Mouse (Mus musculus) kidney, postnatal 0 days (tissue): Measurements from ENCODE around the gene Dennd4b. TPM values are rescaled to one million over a fixed set of nuclear protein-coding genes. Genes with fewer than 3 reads are reported as not detected.

ENCODE experiments used
- ATAC-seq: fragments of 200-750 bp; cut with Nextera tagmentation; replicated peaks from 2 replicates; pipeline ENCODE4 v1.8.0; 2017; ENCODE audit warnings: low read depth, moderate number of reproducible peaks, moderate TSS enrichment, moderate library complexity; ENCODE audit not compliant: low FRiP score
- DNase-seq: peaks from one replicate; pipeline ENCODE4 v3.0.0-alpha.2; 2016; ENCODE audit warnings: low spot score
- H3K27ac ChIP-seq: fragments of 300-500 bp; sonication (generic); 2 replicates; pipeline ENCODE4 v1.5.1; 2014; ENCODE audit warnings: mild to moderate bottlenecking
- H3K27me3 ChIP-seq: fragments of 300-500 bp; sonication (generic); 2 replicates; pipeline ENCODE4 v1.6.1; 2014; ENCODE audit warnings: low read length, mixed read lengths; ENCODE audit not compliant: insufficient read depth
- H3K36me3 ChIP-seq: fragments of 300-500 bp; sonication (generic); 2 replicates; pipeline ENCODE4 v1.6.1; 2014; ENCODE audit warnings: low read length, mixed read lengths; ENCODE audit not compliant: insufficient read depth
- H3K4me1 ChIP-seq: fragments of 300-500 bp; sonication (generic); replicated peaks from 2 replicates; pipeline ENCODE4 v1.6.1; 2014; ENCODE audit warnings: antibody characterized with exemption, low read length, mixed read lengths; ENCODE audit not compliant: insufficient read depth
- H3K4me2 ChIP-seq: fragments of 300-500 bp; sonication (generic); 2 replicates; pipeline ENCODE4 v1.6.1; 2014; ENCODE audit warnings: mild to moderate bottlenecking, low read length, moderate library complexity, mixed read lengths
- H3K4me3 ChIP-seq: fragments of 300-500 bp; sonication (generic); replicated peaks from 2 replicates; pipeline ENCODE4 v1.5.1; 2014; ENCODE audit warnings: low read depth, low read length
- H3K9ac ChIP-seq: fragments of 300-500 bp; sonication (generic); 2 replicates; pipeline ENCODE4 v1.6.1; 2014; ENCODE audit warnings: low read depth, low read length
- H3K9me3 ChIP-seq: fragments of 300-500 bp; sonication (generic); replicated peaks from 2 replicates; pipeline ENCODE4 v1.6.1; 2016; ENCODE audit warnings: low read length, inconsistent platforms, mixed read lengths
- CTCF ChIP-seq: IDR thresholded peaks from 2 replicates; pipeline ENCODE4 v1.5.1; 2016; ENCODE audit warnings: antibody characterized with exemption, low read depth, mild to moderate bottlenecking, moderate library complexity
- WGBS: fragments of 180-500 bp; shearing (Covaris S2); extraction: QIAGEN DNeasy Blood & Tissue Kit; methylation state at CpG from one replicate; pipeline ENCODE4 v1.1.7; 2014; 5-methylcytosine and 5-hydroxymethylcytosine counted together
- microRNA-seq: library from miRNA; unstranded; fragments of <30 nt; microRNA quantifications from one replicate; pipeline ENCODE4, GENCODE M21; 2016
- polyA plus RNA-seq: library from polyadenylated mRNA; unstranded; fragments of >200 nt; fragmentation: Nextera tagmentation; extraction: Ambion mirVana; gene quantifications from 2 replicates; pipeline ENCODE4 v1.2.1, GENCODE M21; 2015

Dennd4b gene
- polyA plus RNA-seq, 1 experiment from 2014 or later, result 2.2 TPM

DNA sequence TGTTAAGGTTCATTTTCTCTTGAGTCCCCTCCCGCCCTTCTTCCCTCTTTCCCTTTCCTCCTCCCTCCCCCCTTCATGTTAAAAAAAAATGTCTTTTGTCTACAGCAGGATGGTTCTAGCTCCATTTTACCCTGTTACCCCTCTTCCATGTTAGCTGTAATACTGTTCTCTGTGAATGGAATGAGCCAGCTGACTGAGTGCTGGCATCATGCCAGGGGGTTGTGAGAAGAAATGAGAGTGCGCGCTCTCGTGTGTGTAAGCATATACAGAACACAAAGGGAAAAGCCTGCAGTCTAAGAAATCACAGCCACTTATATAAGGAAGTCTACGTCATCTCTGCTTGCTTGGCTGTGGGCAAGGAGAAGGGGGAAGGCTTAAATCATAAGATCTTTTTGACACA lies 58.1 kb downstream of the Dennd4b start:
- no peak for TF ChIP-seq CTCF
- no peaks in the 10 kb centered on the region for H3K27me3 ChIP-seq
- peaks cover 6% of the 10 kb centered on the region; the same call in 1 of the 2 replicates for H3K4me1 ChIP-seq
- H3K27ac ChIP-seq, result 0 out of 2 replicates have a peak overlapping the region, but pooled peaks have one; percentile 25
- no peaks in the 10 kb centered on the region for H3K9me3 ChIP-seq
- DNase-seq, result peak; percentile 92
- 25% methylated on average over 5 of the region's 5 CpGs for WGBS
- H3K9ac ChIP-seq, result no peak overlapping the region
- no peak; the same call in 1 of the 2 replicates for ATAC-seq
- H3K36me3 ChIP-seq, result no peaks in the 10 kb centered on the region
- no peak overlapping the region for H3K4me3 ChIP-seq
- peak overlapping the region; percentile 41 for H3K4me2 ChIP-seq

Small RNA genes lying within 50 kb of the gene (microRNA-seq; reads per million reads assigned to microRNA genes)
- gene Mir7012, result not detected

Other genes with a start within 250 kb of the Dennd4b start
- gene 4933434E20Rik, start 213.5 kb upstream of the Dennd4b start, polyA plus RNA-seq, result 166 and 177 TPM in 2 replicates
- gene Ubap2l, start 212.6 kb upstream of the Dennd4b start, polyA plus RNA-seq, result 150 TPM in 2 replicates
- 352 and 403 TPM in 2 replicates for gene Tpm3, start 192.5 kb upstream of the Dennd4b start, polyA plus RNA-seq
- 0.08 and 0.12 TPM in 2 replicates for gene Nup210l, start 161.1 kb upstream of the Dennd4b start, polyA plus RNA-seq
- 1,751 and 2,362 TPM in 2 replicates for gene Rps27, start 51.5 kb upstream of the Dennd4b start, polyA plus RNA-seq
- 34.0 and 36.7 TPM in 2 replicates for gene Rab13, start 51.5 kb upstream of the Dennd4b start, polyA plus RNA-seq
- 153 and 160 TPM in 2 replicates for gene Jtb, start 33.6 kb upstream of the Dennd4b start, polyA plus RNA-seq
- 4.0 and 5.1 TPM in 2 replicates for gene Creb3l4, start 21.7 kb upstream of the Dennd4b start, polyA plus RNA-seq
- 130 TPM in 2 replicates for gene Slc39a1, start 17.0 kb upstream of the Dennd4b start, polyA plus RNA-seq
- 20.7 and 23.7 TPM in 2 replicates for gene Crtc2, start 11.0 kb upstream of the Dennd4b start, polyA plus RNA-seq
- 8.1 and 8.9 TPM in 2 replicates for gene Gatad2b, start 28.0 kb downstream of the Dennd4b start, polyA plus RNA-seq
- 15.1 and 16.1 TPM in 2 replicates for gene Slc27a3, start 124.8 kb downstream of the Dennd4b start, polyA plus RNA-seq
- gene Ints3, start 168.4 kb downstream of the Dennd4b start, polyA plus RNA-seq, result 17.0 and 17.9 TPM in 2 replicates
- gene Npr1, start 200.7 kb downstream of the Dennd4b start, polyA plus RNA-seq, result 16.7 and 17.1 TPM in 2 replicates
- 118 and 134 TPM in 2 replicates for gene Ilf2, start 210.9 kb downstream of the Dennd4b start, polyA plus RNA-seq
- 76.1 and 79.6 TPM in 2 replicates for gene Snapin, start 225.8 kb downstream of the Dennd4b start, polyA plus RNA-seq
- 122 and 126 TPM in 2 replicates for gene Chtop, start 244.3 kb downstream of the Dennd4b start, polyA plus RNA-seq
- gene S100a1, start 249.2 kb downstream of the Dennd4b start, polyA plus RNA-seq, result 336 and 353 TPM in 2 replicates
- 72.2 and 78.5 TPM in 2 replicates for gene S100a13, start 249.2 kb downstream of the Dennd4b start, polyA plus RNA-seq